Mouse (Mus musculus) left cerebral cortex, postnatal 36 days (tissue): ENCODE measurements around the gene Trio. TPM values are rescaled to one million over a fixed set of nuclear protein-coding genes. Genes with fewer than 3 reads are reported as not detected.
A peak's percentile ranks its signal among the peaks of the same experiment; 100 is the strongest.

Source experiments
- DNase-seq, 2 experiments: peaks; one replicate each; pipeline ENCODE4 v3.0.0; 2021 to 2022; ENCODE audit warnings: low spot score in 2 of 2, mixed read lengths in 1 of 2
- intact Hi-C: fragments of 180-260 bp; cut with DNase I; formaldehyde crosslinking; loops from one replicate; pipeline ENCODE4 v1.15.1; 2025
- total RNA-seq, 2 experiments: library from RNA; stranded (reverse); gene quantifications; 2 replicates each; pipeline ENCODE4 v1.2.3; 2021

The Trio gene
- total RNA-seq, 2 experiments from 2014 or later = 182 to 280 TPM

DNA sequence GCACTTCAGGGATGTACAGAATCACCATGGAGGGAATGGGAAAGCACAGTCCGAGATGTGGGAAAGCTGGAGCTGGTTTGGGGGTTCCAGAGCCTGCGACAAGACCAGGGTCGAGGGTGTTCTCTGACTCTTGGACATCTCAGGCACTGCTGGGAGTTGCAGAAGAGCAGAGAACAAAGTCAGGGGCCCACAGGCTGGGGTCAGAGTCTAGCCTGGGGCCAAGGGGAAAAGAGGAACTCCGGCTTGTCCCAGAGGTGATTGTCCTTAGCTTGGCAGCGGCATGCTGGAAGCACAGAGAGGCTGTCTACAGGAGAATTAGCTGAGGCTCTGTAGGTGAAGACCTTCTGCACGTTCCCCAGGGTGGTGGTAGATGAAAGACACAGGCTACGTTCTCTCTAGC lies 307.0 kb downstream of the Trio start:
- intact Hi-C loops = loop anchor here (5.0 kb wide), 2 partner anchors 41 to 61 kb away; no protein-coding TSS in a partner anchor
- no peak for DNase-seq

GRCm38 (mm10) chr15:27715331-27715730 lies 310.3 kb downstream of the Trio start:
- peak; percentile 42 to 48 for DNase-seq
- intact Hi-C loops = loop anchor here (5.0 kb wide), 2 partner anchors 38 to 58 kb away; no protein-coding TSS in a partner anchor

DNA sequence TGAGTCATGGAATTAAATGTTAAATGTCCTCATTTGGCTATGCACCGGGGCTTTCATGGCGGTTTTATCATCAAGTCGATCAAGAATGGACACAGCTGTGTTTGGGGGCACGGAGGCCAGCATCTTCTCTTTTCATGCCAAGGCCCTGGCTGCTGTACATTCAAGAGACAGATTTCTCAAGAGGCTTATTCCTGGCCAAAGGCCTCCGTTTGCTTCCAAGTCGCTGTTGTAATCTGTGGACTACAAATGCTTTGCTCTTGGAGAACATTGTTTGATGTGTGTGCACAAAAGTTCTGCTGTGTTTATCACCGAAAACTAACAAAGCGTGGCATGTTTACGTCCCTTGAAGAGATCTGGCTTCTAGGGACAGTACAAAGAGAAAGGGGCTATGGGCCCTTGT lies 314.9 kb downstream of the Trio start:
- no peak for DNase-seq
- intact Hi-C loops = no loop called here

- no peak for DNase-seq
- intact Hi-C loops = no loop called here
Observed at GRCm38 (mm10) chr15:27708968-27709612, 316.6 kb downstream of the Trio start.

DNA sequence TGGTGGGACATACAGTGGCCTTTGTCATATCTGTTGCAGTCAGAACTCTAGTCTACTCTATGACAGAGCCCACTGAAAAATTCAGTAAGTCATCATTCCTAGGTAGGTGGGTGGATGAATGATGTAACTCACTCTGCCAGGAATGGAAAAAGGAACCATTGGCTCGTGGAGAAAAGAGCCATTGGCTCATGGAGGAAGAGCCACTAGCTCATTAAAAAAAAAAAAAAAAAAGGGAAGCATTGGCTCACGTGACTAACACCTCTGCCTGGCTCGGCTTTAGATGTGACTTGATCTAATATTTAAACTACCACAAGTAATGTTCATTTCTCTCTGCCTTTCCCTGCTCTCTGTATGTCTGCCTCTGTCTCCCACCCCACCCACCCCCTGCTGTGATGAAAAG lies 317.1 kb downstream of the Trio start:
- intact Hi-C loops = no loop called here
- DNase-seq = no peak

DNA sequence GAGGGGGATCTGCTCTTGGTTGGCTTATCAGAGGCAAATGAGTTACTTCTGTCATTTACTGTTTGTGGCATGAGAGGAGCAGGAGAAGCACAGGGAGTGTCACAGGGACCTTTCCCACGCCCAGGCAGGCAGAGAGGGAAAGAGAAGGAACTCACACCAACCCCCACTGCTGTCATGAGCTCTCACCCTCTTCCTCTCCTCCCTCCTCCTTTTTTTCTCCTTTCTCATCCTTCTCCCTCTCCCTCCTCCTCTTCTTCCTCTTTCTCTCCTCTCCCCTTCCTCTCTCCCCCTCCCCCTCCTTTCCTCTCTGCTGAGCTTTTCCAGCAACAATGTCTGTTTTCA lies 322.7 kb downstream of the Trio start:
- intact Hi-C loops = no loop called here
- DNase-seq = no peak

DNA sequence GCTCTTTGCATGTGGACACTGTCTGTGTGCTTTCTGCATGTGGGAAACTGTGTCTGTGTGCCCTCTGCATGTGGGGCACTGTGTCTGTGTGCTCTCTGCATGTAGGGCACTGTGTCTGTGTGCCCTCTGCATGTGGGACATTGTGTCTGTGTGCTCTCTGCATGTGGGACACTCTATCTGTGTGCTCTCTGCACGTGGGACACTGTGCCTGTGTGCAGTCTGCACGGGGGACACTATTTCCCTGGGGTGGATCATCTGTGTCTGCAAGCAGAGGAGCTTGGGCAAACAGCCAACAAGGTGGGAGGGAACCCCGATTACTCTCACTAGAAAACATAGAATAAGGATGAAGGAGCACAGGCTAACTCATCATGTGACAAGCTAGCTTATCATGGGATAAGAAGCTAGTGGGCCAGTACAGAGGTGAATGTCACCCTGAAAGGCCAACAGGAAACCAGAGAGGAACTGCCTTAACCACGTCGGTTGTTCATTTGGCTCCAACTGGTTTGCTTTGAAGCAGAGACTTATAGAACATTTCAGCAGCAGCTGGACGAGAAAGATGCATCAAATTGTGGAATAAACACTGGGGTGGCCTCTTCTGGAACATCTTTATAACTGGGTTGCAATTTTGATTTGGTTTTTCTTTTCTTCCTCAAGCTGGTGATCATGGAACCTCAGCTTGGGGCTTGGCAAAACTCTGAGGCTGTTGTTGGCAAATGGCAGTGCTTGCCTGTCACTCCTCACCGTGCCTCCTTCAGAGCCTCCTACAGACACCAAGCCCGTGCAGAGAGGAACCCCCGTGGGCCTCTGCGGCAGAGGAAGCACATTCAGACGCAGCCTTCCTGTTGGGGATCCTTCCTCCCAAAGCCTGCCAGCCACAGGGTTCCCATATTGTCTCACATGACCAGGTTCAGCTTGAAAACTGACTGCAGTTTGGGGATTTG lies 323.3 kb downstream of the Trio start:
- intact Hi-C loops = no loop called here
- DNase-seq = peak; percentile 42 to 50

GRCm38 (mm10) chr15:27697632-27698031 lies 328.0 kb downstream of the Trio start:
- intact Hi-C loops = no loop called here
- DNase-seq = no peak

DNA sequence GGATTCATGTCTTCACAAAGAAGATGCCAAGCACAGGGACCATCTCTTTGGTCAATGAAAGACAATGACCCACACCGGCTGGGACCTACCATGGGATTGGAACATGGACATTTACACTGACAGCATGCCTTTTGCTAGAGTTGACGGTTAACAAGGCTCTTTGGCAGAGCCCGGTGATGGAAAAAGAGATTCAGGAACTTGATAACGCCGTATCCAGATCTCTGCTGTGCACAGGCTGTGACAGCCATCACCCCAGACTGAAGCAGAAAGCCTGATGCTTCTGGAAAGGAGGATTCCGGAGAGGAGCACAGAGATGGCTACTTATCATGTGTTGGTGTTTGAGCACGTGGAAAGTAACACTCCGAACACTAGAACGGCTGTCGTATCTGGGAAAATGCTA lies 332.4 kb downstream of the Trio start:
- no peak for DNase-seq
- intact Hi-C loops = no loop called here

DNA sequence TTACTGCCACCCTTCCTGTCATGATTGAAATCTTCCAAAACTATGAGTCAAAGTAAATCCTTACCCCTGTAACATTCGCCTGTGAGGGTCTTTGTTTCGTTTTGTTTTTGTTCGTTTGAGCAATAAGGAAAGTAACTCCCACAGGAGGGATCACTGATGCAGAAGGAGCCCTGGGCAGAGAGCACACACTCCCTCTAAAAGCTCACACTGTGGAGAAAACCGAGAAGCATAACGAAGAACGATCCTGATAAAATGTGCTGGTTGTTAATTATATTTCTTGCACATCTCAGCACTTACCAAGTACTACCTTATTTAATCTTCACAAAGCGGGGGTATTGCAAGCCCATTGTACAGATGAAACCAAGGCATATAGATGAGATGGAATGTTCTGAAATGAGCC lies 333.5 kb downstream of the Trio start:
- DNase-seq = no peak
- intact Hi-C loops = no loop called here

DNA sequence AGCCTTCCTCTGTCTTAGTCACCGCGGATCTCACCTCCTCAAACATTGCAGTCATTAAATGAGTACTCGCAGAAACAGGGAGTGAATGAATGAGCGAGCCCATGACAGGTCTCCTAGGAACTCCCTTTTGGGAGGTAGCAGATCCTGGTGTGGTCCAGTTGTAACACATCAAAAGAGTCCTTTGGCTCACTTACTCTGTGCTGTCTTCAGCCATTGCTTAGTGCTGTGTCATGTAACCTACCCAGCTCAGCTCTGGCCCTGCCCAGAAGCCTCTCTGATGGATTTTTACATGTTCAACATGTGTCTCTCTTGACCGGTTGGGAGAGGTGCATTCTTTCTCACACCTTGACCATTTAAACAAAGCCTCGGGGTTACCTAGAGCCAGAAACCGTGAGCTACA lies 334.4 kb downstream of the Trio start:
- intact Hi-C loops = no loop called here
- DNase-seq = no peak

GRCm38 (mm10) chr15:27688041-27688651 lies 337.5 kb downstream of the Trio start:
- no peak for DNase-seq
- intact Hi-C loops = no loop called here

GRCm38 (mm10) chr15:27684813-27685212 lies 340.8 kb downstream of the Trio start:
- intact Hi-C loops = no loop called here
- peak; percentile 30 to 46 for DNase-seq

GRCm38 (mm10) chr15:27683206-27683605 lies 342.4 kb downstream of the Trio start:
- intact Hi-C loops = no loop called here
- no peak for DNase-seq

- intact Hi-C loops = no loop called here
- DNase-seq = no peak
Observed at GRCm38 (mm10) chr15:27682619-27683018, 343.0 kb downstream of the Trio start.

GRCm38 (mm10) chr15:27681419-27682187 lies 344.0 kb downstream of the Trio start, which contains the start of gene Otulinl:
Otulinl (minus strand) TSS chr15:27681579.
- peak; percentile 97 for DNase-seq
- intact Hi-C loops = no loop called here

GRCm38 (mm10) chr15:27680997-27681396 lies 344.7 kb downstream of the Trio start:
- no peak for DNase-seq
- intact Hi-C loops = no loop called here
